Mouse (Mus musculus): ENCODE data around the gene Dync1li1. TPM values are rescaled to one million over a fixed set of nuclear protein-coding genes. Genes with fewer than 3 reads are reported as not detected.

Gene Dync1li1
- polyA plus RNA-seq, 1 experiment = 57.9 TPM

DNA sequence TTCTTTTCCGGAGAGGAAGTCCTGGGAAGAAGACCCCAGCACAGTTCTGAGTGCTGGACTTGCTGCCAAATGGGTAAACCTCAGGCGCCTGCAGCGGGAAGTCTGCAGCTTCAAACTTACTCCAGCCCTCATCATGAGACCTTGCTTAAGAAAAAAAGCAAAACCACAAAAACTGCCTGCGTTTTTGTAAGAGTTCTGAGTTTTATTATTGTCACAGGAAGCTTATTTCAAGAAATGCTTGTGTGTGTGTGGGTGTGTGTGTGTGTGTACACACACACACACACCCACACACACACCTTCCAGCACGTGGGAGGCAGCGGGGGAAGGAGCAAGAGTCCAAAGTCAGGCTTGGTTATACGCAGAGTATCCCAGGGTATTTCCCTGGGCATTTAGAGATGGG is 69.7 kb downstream of the Dync1li1 start:
- no peak overlapping the region for H3K27ac ChIP-seq (ENCODE audit: insufficient read depth, low read length)
- H3K4me1 ChIP-seq (ENCODE audit: control insufficient read depth, insufficient read depth, low read length) = no peaks in the 10 kb centered on the region
- TF ChIP-seq POLR2A (IDR thresholded peaks at IDR 0.05; ENCODE audit: extremely low read depth, insufficient read depth, low read length) = no peak
- no peak for TF ChIP-seq CTCF (IDR thresholded peaks at IDR 0.05; ENCODE audit: extremely low read depth, insufficient read depth, low read length)
- H3K4me3 ChIP-seq (ENCODE audit: insufficient read depth, low read length) = no peak overlapping the region

DNA sequence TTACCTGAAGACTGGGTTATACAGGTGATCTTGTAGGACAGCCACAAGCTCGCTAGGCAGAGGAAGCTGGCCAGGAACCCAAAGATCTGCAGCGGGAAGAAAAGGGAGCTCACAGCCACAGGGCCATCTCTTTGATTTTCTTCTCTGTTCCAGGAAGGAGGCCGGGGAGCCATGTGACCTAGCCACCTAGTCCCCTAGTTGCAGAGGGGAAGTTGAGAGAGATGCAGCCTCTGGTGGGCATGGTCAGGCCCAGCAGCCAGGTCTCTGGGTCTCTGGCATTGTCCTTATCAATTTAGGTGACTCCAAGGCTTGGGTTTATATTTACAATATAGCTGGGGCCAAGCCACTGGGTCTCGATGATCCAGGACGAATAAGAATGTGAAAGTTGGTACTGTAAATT is 70.2 kb downstream of the Dync1li1 start:
- TF ChIP-seq POLR2A (IDR thresholded peaks at IDR 0.05; ENCODE audit: extremely low read depth, insufficient read depth, low read length) (no peak), CTCF (IDR thresholded peaks at IDR 0.05; ENCODE audit: extremely low read depth, insufficient read depth, low read length) (no peak)
- H3K4me1 ChIP-seq (ENCODE audit: control insufficient read depth, insufficient read depth, low read length) = no peaks in the 10 kb centered on the region
- no peak overlapping the region for H3K4me3 ChIP-seq (ENCODE audit: insufficient read depth, low read length)
- no peak overlapping the region for H3K27ac ChIP-seq (ENCODE audit: insufficient read depth, low read length)

DNA sequence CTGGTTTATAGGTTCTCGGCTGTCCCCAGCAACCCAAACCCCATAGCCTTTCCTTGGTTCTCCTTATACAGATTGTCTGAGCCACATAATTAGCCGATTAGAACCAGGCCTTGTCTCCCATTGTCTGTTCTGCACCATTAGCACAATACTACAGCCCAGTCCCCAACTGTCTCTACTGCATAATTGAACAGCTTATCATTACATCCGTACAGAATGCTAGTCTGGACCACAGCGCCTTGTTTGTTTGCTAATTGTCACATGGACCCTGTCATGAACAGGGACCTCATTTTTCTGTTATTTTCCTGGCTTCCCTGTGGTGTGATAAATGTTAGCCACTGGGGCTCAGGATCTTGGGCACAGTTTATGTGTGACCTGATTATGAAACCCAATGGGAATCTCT is 71.3 kb downstream of the Dync1li1 start:
- Histone ChIP-seq H3K4me1 (ENCODE audit: control insufficient read depth, insufficient read depth, low read length) (no peaks in the 10 kb centered on the region), H3K4me3 (ENCODE audit: insufficient read depth, low read length) (no peak overlapping the region), H3K27ac (ENCODE audit: insufficient read depth, low read length) (no peak overlapping the region)
- no peak for TF ChIP-seq POLR2A (IDR thresholded peaks at IDR 0.05; ENCODE audit: extremely low read depth, insufficient read depth, low read length)
- no peak for TF ChIP-seq CTCF (IDR thresholded peaks at IDR 0.05; ENCODE audit: extremely low read depth, insufficient read depth, low read length)

DNA sequence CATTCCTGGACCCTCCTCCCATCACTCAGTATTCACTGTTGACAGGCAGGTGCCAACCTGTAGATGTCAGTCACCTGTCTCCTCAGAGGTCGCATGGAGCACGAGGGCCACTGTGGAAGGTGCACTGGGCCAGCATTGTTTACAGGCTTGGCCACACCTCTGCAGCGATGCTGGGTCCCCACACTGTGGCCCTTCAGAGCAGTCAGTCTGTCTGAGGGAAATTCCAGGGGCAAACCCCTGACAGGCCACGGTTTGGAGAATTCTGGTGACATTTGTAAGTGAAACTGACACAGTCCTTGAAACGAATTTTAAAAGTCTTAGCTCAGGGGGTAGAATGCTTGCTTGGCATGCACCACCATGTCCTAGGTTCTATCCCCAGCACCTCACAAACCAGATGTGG is 71.8 kb downstream of the Dync1li1 start:
- no peak overlapping the region for H3K4me3 ChIP-seq (ENCODE audit: insufficient read depth, low read length)
- no peak overlapping the region for H3K27ac ChIP-seq (ENCODE audit: insufficient read depth, low read length)
- TF ChIP-seq CTCF (IDR thresholded peaks at IDR 0.05; ENCODE audit: extremely low read depth, insufficient read depth, low read length) (no peak), POLR2A (IDR thresholded peaks at IDR 0.05; ENCODE audit: extremely low read depth, insufficient read depth, low read length) (no peak)
- no peaks in the 10 kb centered on the region for H3K4me1 ChIP-seq (ENCODE audit: control insufficient read depth, insufficient read depth, low read length)

DNA sequence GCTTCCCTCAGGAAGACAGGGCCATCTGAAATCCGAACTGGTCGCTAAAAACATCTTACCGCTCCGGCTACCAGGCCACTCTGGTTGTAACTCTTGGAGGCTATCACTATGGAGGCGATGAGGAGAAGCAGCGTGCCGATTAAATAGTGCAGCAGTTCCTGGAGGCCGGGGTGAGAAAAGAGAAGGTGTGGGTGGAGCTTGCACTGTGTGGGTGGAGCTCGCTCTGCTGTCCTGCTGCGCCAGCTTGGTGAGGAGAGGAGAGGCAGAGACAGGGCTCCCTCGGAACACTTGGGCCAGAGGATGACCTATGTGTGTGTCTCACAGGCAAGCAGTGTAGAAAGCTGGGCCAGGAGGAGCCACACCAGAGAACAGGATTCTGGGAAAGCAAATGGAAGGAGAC is 73.3 kb downstream of the Dync1li1 start:
- TF ChIP-seq CTCF (IDR thresholded peaks at IDR 0.05; ENCODE audit: extremely low read depth, insufficient read depth, low read length) (no peak), POLR2A (IDR thresholded peaks at IDR 0.05; ENCODE audit: extremely low read depth, insufficient read depth, low read length) (no peak)
- no peak overlapping the region for H3K4me3 ChIP-seq (ENCODE audit: insufficient read depth, low read length)
- H3K4me1 ChIP-seq (ENCODE audit: control insufficient read depth, insufficient read depth, low read length) = no peaks in the 10 kb centered on the region
- H3K27ac ChIP-seq (ENCODE audit: insufficient read depth, low read length) = no peak overlapping the region

DNA sequence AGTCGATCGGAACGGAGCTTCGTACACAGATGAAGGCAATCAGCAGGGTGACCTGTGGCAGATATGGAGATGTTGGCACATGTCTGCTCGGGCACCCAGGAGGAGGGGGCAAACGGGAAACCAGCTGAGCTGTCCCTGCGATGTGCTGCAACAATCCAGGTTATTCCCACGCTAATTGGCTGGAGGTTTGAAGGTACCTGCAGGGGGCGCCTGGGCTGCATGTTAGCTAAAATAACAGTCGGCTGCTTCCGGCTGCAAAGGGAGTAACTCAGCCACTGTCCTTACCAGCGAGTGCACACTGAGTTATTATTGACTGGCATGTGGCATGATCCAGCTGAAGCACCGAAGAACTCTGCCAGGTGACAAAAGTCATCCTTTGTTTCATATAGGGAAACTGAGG is 74.8 kb downstream of the Dync1li1 start:
- H3K4me1 ChIP-seq (ENCODE audit: control insufficient read depth, insufficient read depth, low read length) = no peaks in the 10 kb centered on the region
- no peak overlapping the region for H3K27ac ChIP-seq (ENCODE audit: insufficient read depth, low read length)
- no peak overlapping the region for H3K4me3 ChIP-seq (ENCODE audit: insufficient read depth, low read length)
- 0 out of 2 replicates have a peak, but pooled peaks have one; percentile 16 for TF ChIP-seq CTCF (IDR thresholded peaks at IDR 0.05; ENCODE audit: extremely low read depth, insufficient read depth, low read length)
- TF ChIP-seq POLR2A (IDR thresholded peaks at IDR 0.05; ENCODE audit: extremely low read depth, insufficient read depth, low read length) = no peak

DNA sequence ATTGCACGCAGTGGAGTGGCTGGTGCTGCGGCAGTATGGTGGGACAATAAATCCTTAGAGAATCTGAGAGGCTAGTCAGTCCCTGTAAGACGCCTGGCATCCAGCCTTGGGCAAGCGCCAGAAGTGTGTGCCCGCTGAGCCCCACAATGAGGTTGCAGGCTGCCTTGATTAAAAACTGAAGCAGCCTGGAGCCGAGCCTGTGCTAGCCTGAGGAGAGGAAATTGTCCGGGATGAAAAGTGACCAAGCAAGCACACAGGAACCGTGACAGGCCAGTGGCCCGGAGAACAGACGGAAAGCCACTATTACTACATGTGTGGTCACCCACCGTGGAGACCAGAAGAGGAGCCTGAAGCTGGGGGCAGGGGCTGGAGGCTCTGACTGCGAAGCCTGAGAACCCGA is 78.4 kb downstream of the Dync1li1 start:
- H3K4me1 ChIP-seq (ENCODE audit: control insufficient read depth, insufficient read depth, low read length) = no peaks in the 10 kb centered on the region
- no peak for TF ChIP-seq CTCF (IDR thresholded peaks at IDR 0.05; ENCODE audit: extremely low read depth, insufficient read depth, low read length)
- no peak for TF ChIP-seq POLR2A (IDR thresholded peaks at IDR 0.05; ENCODE audit: extremely low read depth, insufficient read depth, low read length)
- no peak overlapping the region for H3K27ac ChIP-seq (ENCODE audit: insufficient read depth, low read length)
- no peak overlapping the region for H3K4me3 ChIP-seq (ENCODE audit: insufficient read depth, low read length)

DNA sequence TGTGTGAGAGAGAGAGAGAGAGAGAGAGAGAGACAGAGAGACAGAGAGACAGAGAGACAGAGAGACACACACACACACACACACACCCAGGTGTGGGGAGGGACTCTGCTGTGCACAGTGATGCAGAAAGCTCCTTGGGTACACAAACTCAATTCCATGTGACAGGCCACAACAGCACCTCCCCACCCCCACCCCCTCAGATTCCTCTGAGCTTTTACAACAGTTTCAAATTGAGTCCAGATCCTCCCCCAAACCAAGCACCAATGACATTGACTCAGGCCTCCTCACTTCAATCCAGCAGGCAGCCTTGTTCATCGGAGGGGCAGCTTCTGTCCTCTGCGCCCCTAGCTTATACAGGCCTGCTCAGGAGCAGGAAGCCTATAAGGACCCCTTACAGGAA is 78.9 kb downstream of the Dync1li1 start:
- no peak overlapping the region for H3K4me3 ChIP-seq (ENCODE audit: insufficient read depth, low read length)
- H3K27ac ChIP-seq (ENCODE audit: insufficient read depth, low read length) = no peak overlapping the region
- no peak for TF ChIP-seq CTCF (IDR thresholded peaks at IDR 0.05; ENCODE audit: extremely low read depth, insufficient read depth, low read length)
- TF ChIP-seq POLR2A (IDR thresholded peaks at IDR 0.05; ENCODE audit: extremely low read depth, insufficient read depth, low read length) = no peak
- H3K4me1 ChIP-seq (ENCODE audit: control insufficient read depth, insufficient read depth, low read length) = no peaks in the 10 kb centered on the region

DNA sequence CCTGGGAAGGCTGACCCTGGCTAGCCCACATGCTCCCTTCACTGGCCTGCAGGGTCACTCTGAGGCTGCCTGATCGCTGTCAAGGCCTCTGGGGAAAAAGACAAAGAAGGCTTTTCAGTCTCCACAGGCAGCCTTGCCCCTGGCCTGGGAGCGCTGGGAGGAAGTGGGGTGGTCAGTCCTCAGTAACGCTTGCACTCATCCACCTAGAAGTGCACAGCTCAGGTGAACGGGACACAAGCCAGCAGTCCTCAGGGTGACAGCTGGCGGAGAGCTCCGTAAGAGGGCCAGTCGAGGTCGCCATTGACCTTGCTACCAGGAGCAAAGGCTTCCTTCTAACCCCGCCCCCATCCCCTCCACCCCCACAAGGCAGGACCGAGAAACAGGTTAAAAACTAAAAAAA is 79.5 kb downstream of the Dync1li1 start:
- Histone ChIP-seq H3K4me1 (ENCODE audit: control insufficient read depth, insufficient read depth, low read length) (no peaks in the 10 kb centered on the region), H3K27ac (ENCODE audit: insufficient read depth, low read length) (no peak overlapping the region), H3K4me3 (ENCODE audit: insufficient read depth, low read length) (no peak overlapping the region)
- no peak for TF ChIP-seq CTCF (IDR thresholded peaks at IDR 0.05; ENCODE audit: extremely low read depth, insufficient read depth, low read length)
- no peak for TF ChIP-seq POLR2A (IDR thresholded peaks at IDR 0.05; ENCODE audit: extremely low read depth, insufficient read depth, low read length)

DNA sequence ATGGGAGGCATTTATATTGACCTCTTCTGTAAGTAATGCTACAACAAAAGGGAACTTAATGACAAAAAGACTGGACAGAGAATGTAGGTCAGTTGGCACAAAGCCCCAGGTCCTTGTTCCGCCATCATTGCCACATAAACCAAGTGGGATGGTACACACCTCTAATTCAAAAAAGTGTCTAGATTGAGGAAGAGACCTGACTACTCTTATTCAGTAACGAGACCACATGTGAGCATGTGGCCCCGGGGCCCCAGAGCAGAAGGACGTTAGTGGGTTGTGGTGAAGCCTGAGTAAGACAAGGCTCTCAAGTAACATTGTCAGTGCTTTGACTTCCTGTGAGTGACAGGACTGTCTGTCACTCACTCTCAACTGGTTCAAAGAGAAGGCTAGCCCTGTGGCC is 81.6 kb downstream of the Dync1li1 start:
- Histone ChIP-seq H3K27ac (ENCODE audit: insufficient read depth, low read length) (no peak overlapping the region), H3K4me1 (ENCODE audit: control insufficient read depth, insufficient read depth, low read length) (no peaks in the 10 kb centered on the region), H3K4me3 (ENCODE audit: insufficient read depth, low read length) (no peak overlapping the region)
- TF ChIP-seq POLR2A (IDR thresholded peaks at IDR 0.05; ENCODE audit: extremely low read depth, insufficient read depth, low read length) (no peak), CTCF (IDR thresholded peaks at IDR 0.05; ENCODE audit: extremely low read depth, insufficient read depth, low read length) (no peak)

DNA sequence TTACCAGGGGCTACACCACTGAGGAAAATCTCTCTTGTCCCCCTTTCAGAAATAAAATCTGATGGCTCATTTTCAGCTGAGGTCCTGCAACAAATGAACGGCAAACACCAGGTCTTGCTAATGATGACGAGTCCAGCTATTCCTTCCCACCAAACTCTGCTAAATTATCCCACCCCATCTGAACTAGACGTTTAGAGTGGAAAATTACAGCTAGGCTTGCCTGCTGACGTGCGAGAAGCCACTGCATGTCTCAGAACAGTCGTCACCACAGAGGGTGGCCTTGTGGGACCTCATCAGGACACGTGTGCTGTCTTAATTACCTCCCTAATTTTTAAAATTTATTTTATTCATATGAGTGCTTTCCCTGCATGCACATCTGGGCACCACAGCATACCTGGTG is 83.0 kb downstream of the Dync1li1 start:
- Histone ChIP-seq H3K27ac (ENCODE audit: insufficient read depth, low read length) (no peak overlapping the region), H3K4me1 (ENCODE audit: control insufficient read depth, insufficient read depth, low read length) (no peaks in the 10 kb centered on the region), H3K4me3 (ENCODE audit: insufficient read depth, low read length) (no peak overlapping the region)
- TF ChIP-seq CTCF (IDR thresholded peaks at IDR 0.05; ENCODE audit: extremely low read depth, insufficient read depth, low read length) = no peak
- TF ChIP-seq POLR2A (IDR thresholded peaks at IDR 0.05; ENCODE audit: extremely low read depth, insufficient read depth, low read length) = no peak

Other genes with a start within 250 kb of the Dync1li1 start
- not detected in 2 replicates for gene Ccr4, start 183.9 kb upstream of the Dync1li1 start, polyA plus RNA-seq (2012; rRNA removed)
- 0.15 TPM in 1 of 2 replicates, not detected in the other for gene C130032M10Rik, start 173.1 kb upstream of the Dync1li1 start, polyA plus RNA-seq (2012; rRNA removed)
- 0.25 and 0.27 TPM in 2 replicates for gene Trim71, start 124.4 kb upstream of the Dync1li1 start, polyA plus RNA-seq (2012; rRNA removed)
- 82.6 and 83.9 TPM in 2 replicates for gene Cnot10, start 48.6 kb upstream of the Dync1li1 start, polyA plus RNA-seq (2012; rRNA removed)
- 22.8 and 23.8 TPM in 2 replicates for gene Cmtm6, start 42.3 kb downstream of the Dync1li1 start, polyA plus RNA-seq (2012; rRNA removed)
- gene Cmtm7, start 93.1 kb downstream of the Dync1li1 start, polyA plus RNA-seq (2012; rRNA removed) = 8.9 and 9.1 TPM in 2 replicates
- gene Cmtm8, start 155.4 kb downstream of the Dync1li1 start, polyA plus RNA-seq (2012; rRNA removed) = 4.7 and 4.9 TPM in 2 replicates
- gene Gpd1l, start 245.2 kb downstream of the Dync1li1 start, polyA plus RNA-seq (2012; rRNA removed) = 72.9 and 76.0 TPM in 2 replicates

Data from cortical plate, adult 2 months (tissue).